Mouse (Mus musculus) limb, embryonic 14.5 days (tissue): ENCODE data around the gene Zfp663. TPM values are rescaled to one million over a fixed set of nuclear protein-coding genes. Genes with fewer than 3 reads are reported as not detected.

ENCODE experiments used
- ATAC-seq: fragments of 200-750 bp; cut with Nextera tagmentation; 2 replicates; pipeline ENCODE4 v1.8.0; 2017; ENCODE audit warnings: low read depth, moderate number of reproducible peaks, moderate TSS enrichment; ENCODE audit not compliant: low FRiP score
- DNase-seq: peaks from one replicate; pipeline ENCODE4 v3.0.0-alpha.2; 2015; ENCODE audit warnings: low spot score
- H3K27ac ChIP-seq: fragments of 300-500 bp; sonication (generic); replicated peaks from 2 replicates; pipeline ENCODE4 v1.5.1; 2014; ENCODE audit warnings: low read depth, mild to moderate bottlenecking, low read length, moderate library complexity, mixed read lengths
- H3K27me3 ChIP-seq: fragments of 300-500 bp; sonication (generic); 2 replicates; pipeline ENCODE4 v1.6.1; 2014; ENCODE audit warnings: low read length, mixed read lengths; ENCODE audit not compliant: control insufficient read depth, insufficient read depth
- H3K36me3 ChIP-seq: fragments of 300-500 bp; sonication (generic); 2 replicates; pipeline ENCODE4 v1.6.1; 2014; ENCODE audit warnings: mild to moderate bottlenecking, low read length, moderate library complexity, mixed read lengths; ENCODE audit not compliant: control insufficient read depth, insufficient read depth
- H3K4me1 ChIP-seq: fragments of 300-500 bp; sonication (generic); 2 replicates; pipeline ENCODE4 v1.6.1; 2014; ENCODE audit warnings: antibody characterized with exemption, low read length, mixed read lengths; ENCODE audit not compliant: control insufficient read depth, insufficient read depth
- H3K4me2 ChIP-seq: fragments of 300-500 bp; sonication (generic); replicated peaks from 2 replicates; pipeline ENCODE4 v1.6.1; 2014; ENCODE audit warnings: low read depth, mild to moderate bottlenecking, low read length, moderate library complexity; ENCODE audit not compliant: severe bottlenecking
- H3K4me3 ChIP-seq: fragments of 300-500 bp; sonication (generic); replicated peaks from 2 replicates; pipeline ENCODE4 v1.5.1; 2014; ENCODE audit warnings: low read length
- H3K9ac ChIP-seq: fragments of 300-500 bp; sonication (generic); 2 replicates; pipeline ENCODE4 v1.6.1; 2014; ENCODE audit warnings: mild to moderate bottlenecking, low read depth, low read length, moderate library complexity; ENCODE audit not compliant: severe bottlenecking
- H3K9me3 ChIP-seq: fragments of 300-500 bp; sonication (generic); 2 replicates; pipeline ENCODE4 v1.6.1; 2016; ENCODE audit warnings: low read length; ENCODE audit not compliant: control insufficient read depth
- POLR2A ChIP-seq: fragments of 200-500 bp; IDR thresholded peaks from 2 replicates; pipeline ENCODE4 v1.8.0; 2012; ENCODE audit warnings: inconsistent platforms, mild to moderate bottlenecking, moderate library complexity, borderline replicate concordance; ENCODE audit not compliant: insufficient read depth, insufficient read length; ENCODE audit errors: extremely low read depth
- WGBS: fragments of 180-500 bp; shearing (Covaris S2); extraction: QIAGEN DNeasy Blood & Tissue Kit; methylation state at CpG from one replicate; pipeline ENCODE4 v1.1.7; 2014; 5-methylcytosine and 5-hydroxymethylcytosine counted together
- polyA plus RNA-seq, 2 experiments: library from polyadenylated mRNA; depleted of rRNA in 1 of 2; stranded (reverse) in 1 of 2; unstranded in 1 of 2; fragments of >200 nt; fragmentation: Nextera tagmentation in 1 of 2; extraction: Ambion mirVana in 1 of 2; gene quantifications; 2 replicates each; pipeline versions ENCODE4 v1.2.1 to v1.2.3; 2012 to 2014

The Zfp663 gene
- polyA plus RNA-seq (2012; rRNA removed) (0.46 and 0.49 TPM in 2 replicates), polyA plus RNA-seq (2014; fragmentation: Nextera tagmentation; extraction: Ambion mirVana) (0.44 and 0.68 TPM in 2 replicates)

- Histone ChIP-seq H3K4me2 (peak within 1 kb of the TSS; percentile 49), H3K4me3 (peak within 1 kb of the TSS; percentile 26), H3K4me1 (peaks cover 6% of the 10 kb centered on the region; the same call in 1 of the 2 replicates), H3K9ac (0 out of 2 replicates have a peak within 1 kb of the TSS, but pooled peaks have one; percentile 34), H3K36me3 (no peaks in the 10 kb centered on the region), H3K27me3 (peaks cover 32% of the 10 kb centered on the region), H3K9me3 (no peaks in the 10 kb centered on the region), H3K27ac (no peak within 1 kb of the TSS)
- no peak for TF ChIP-seq POLR2A
- no peak for DNase-seq
- ATAC-seq: no peak
- 1% methylated on average over 27 of the region's 27 CpGs for WGBS
These were observed at the start of gene Zfp663 for GRCm38 (mm10) chr2:165368496-165368895. Gene Zfp663, minus strand, starts transcription at chr2:165368729.

GRCm38 (mm10) chr2:165417291-165417690 is 48.8 kb upstream of the Zfp663 start:
- Histone ChIP-seq H3K4me3 (no peak overlapping the region), H3K4me1 (peaks cover 11% of the 10 kb centered on the region), H3K27ac (no peak overlapping the region), H3K4me2 (no peak overlapping the region), H3K27me3 (no peaks in the 10 kb centered on the region), H3K36me3 (no peaks in the 10 kb centered on the region), H3K9me3 (no peaks in the 10 kb centered on the region), H3K9ac (no peak overlapping the region)
- TF ChIP-seq POLR2A: no peak
- WGBS: 74% methylated on average over 7 of the region's 7 CpGs
- no peak for ATAC-seq
- peak; percentile 33 for DNase-seq

- 22% methylated on average over 6 of the region's 6 CpGs for WGBS
- no peak overlapping the region for H3K9ac ChIP-seq
- H3K27me3 ChIP-seq: no peaks in the 10 kb centered on the region
- H3K9me3 ChIP-seq: no peaks in the 10 kb centered on the region
- H3K4me2 ChIP-seq: no peak overlapping the region
- ATAC-seq: no peak
- peak; percentile 11 for DNase-seq
- H3K4me3 ChIP-seq: no peak overlapping the region
- H3K4me1 ChIP-seq: peaks cover 11% of the 10 kb centered on the region
- H3K27ac ChIP-seq: no peak overlapping the region
- no peak for TF ChIP-seq POLR2A
- no peaks in the 10 kb centered on the region for H3K36me3 ChIP-seq
These were observed 47.3 kb upstream of the Zfp663 start for GRCm38 (mm10) chr2:165415795-165416194.

- WGBS: 26% methylated on average over 11 of the region's 11 CpGs
- H3K9ac ChIP-seq: no peak overlapping the region
- no peaks in the 10 kb centered on the region for H3K36me3 ChIP-seq
- DNase-seq (no peak), ATAC-seq (no peak)
- no peak overlapping the region for H3K4me3 ChIP-seq
- no peaks in the 10 kb centered on the region for H3K9me3 ChIP-seq
- H3K27me3 ChIP-seq: no peaks in the 10 kb centered on the region
- H3K27ac ChIP-seq: no peak overlapping the region
- no peak overlapping the region for H3K4me2 ChIP-seq
- TF ChIP-seq POLR2A: no peak
- peaks cover 11% of the 10 kb centered on the region for H3K4me1 ChIP-seq
These were observed 46.7 kb upstream of the Zfp663 start for GRCm38 (mm10) chr2:165415141-165415721.

- no peaks in the 10 kb centered on the region for H3K27me3 ChIP-seq
- H3K36me3 ChIP-seq: no peaks in the 10 kb centered on the region
- WGBS: 76% methylated on average over 5 of the region's 5 CpGs
- H3K4me1 ChIP-seq: peaks cover 11% of the 10 kb centered on the region
- TF ChIP-seq POLR2A: no peak
- DNase-seq: no peak
- H3K27ac ChIP-seq: no peak overlapping the region
- H3K9me3 ChIP-seq: no peaks in the 10 kb centered on the region
- H3K4me2 ChIP-seq: no peak overlapping the region
- no peak for ATAC-seq
- no peak overlapping the region for H3K9ac ChIP-seq
- no peak overlapping the region for H3K4me3 ChIP-seq
These were observed 45.8 kb upstream of the Zfp663 start for GRCm38 (mm10) chr2:165414321-165414720.

GRCm38 (mm10) chr2:165413884-165414283 is 45.4 kb upstream of the Zfp663 start:
- no peak overlapping the region for H3K4me3 ChIP-seq
- no peak for ATAC-seq
- H3K27ac ChIP-seq: no peak overlapping the region

More at GRCm38 (mm10) chr2:165413884-165414283, 45.4 kb upstream of the Zfp663 start:
- H3K4me1 ChIP-seq: peaks cover 11% of the 10 kb centered on the region
- no peak overlapping the region for H3K9ac ChIP-seq
- no peaks in the 10 kb centered on the region for H3K36me3 ChIP-seq
- no peak for DNase-seq
- TF ChIP-seq POLR2A: no peak
- no peaks in the 10 kb centered on the region for H3K9me3 ChIP-seq
- no peaks in the 10 kb centered on the region for H3K27me3 ChIP-seq
- WGBS: 58% methylated on average over 3 of the region's 3 CpGs
- H3K4me2 ChIP-seq: no peak overlapping the region
